Mouse (Mus musculus): ENCODE data around the gene Bnip2. TPM values are rescaled to one million over a fixed set of nuclear protein-coding genes. Genes with fewer than 3 reads are reported as not detected.

Gene Bnip2
- total RNA-seq (2015; ENCODE audit: low replicate concordance): 28.0 and 34.2 TPM in 2 replicates
- total RNA-seq (2017; ENCODE audit: low replicate concordance): 35.2 and 43.2 TPM in 2 replicates

DNA sequence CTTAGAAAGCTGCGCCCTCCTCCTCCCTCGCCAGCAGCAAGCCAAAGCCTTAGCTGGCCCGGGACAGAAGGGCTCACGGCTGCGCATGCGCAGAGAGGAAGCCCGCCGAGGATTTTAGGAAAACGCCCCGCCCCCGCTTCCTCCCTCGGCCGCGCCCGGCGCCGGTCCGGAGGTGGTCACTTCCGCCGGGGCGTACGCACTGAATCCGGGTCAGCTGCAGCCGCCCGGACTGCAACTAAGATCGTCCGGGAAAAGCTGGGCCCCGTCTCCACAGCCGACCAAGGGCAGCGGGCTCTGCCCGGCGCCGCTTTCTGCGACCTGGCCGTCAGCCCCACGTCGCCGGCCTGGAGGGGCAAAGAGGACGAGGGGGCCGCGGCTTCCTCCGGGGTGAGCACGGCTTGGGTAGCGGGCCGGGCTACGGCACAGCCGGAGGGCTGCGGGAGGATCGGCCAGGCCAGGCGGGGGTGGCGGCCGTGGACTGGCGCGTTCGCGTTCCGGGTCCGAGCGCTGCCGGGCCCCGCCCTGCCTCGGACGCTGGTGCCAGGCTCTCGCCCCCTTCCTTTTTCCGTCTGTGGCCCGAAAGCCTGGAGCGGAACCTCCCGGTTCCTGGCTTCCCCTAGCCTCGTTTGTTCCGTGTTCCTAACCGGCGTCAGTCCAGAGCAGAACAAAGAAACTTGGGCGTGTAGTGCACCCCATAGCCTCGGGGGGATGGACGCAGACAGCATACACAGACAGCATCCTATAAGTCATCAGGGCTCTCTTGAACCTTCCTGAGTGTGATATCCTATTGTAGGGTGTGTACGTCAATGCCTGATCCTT, at the start of gene Bnip2:
Gene Bnip2, plus strand, starts transcription at position 164 of the 819 bp plus-strand sequence.
- ATAC-seq (replicated peaks; ENCODE audit: low FRiP score, poor library complexity, severe bottlenecking): peak; percentile 96

GRCm38 (mm10) chr9:69940839-69941490, 48.3 kb upstream of the Bnip2 start:
- no peak for ATAC-seq (replicated peaks; ENCODE audit: low FRiP score, poor library complexity, severe bottlenecking)

GRCm38 (mm10) chr9:69941556-69941955, 47.7 kb upstream of the Bnip2 start:
- ATAC-seq (replicated peaks; ENCODE audit: low FRiP score, poor library complexity, severe bottlenecking): no peak

DNA sequence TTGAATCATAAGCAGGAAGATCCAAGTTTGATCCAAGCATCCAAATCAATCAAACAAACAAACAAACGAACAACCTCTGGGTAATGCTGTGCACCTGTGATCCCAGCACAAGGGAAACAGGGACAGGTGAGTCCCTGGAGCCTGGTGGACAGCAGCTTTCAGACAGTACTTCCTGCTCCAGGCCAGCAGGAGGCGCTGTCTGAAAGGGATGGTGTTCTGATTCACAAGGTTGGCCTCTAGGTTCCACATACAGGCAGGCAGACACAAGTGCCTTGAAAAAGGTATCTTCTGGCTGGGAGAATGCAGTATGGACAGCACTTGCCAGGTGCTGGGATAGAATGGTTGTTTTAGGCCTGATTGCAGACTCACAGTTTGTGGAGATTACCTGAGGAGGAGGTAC, 40.3 kb upstream of the Bnip2 start:
- no peak for ATAC-seq (replicated peaks; ENCODE audit: low FRiP score, poor library complexity, severe bottlenecking)

DNA sequence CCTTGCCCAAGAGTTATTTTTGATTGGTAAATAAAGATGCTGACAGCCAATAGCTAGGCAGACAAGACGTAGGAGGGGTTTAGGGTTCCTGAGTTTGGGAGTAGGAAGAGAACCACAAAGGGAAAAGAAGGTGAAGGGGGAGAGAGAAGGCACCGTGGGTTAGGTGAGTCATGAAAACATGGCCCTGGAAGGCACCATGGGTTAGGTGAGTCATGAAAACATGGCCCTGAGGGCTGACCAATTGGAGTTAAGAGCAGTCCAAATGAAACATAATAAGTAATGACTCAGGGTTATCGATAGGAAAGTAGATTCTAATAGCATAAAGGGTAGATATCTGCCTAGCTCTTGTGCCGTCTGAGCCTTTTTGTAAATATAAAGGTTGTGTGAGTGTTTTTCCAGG, 39.6 kb upstream of the Bnip2 start:
- no peak for ATAC-seq (replicated peaks; ENCODE audit: low FRiP score, poor library complexity, severe bottlenecking)

DNA sequence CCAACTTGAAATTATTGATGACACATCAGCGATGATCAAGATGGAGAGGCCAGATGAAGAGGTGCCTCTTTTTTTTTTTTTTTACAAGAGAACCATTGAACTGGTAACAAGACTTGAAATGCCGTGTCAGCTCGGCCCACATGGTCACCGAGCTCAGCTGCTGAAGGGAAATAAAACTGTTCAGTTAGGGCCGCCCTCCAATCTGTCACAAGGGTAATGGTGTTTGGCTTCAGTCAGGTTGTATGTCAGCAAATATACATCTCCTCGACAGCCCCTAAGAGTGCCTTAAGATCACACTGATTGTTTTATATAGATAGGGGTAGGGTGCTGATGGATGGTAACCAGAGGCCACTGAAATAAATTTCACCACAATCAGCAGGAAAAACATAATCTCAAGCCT, 28.3 kb upstream of the Bnip2 start:
- no peak for ATAC-seq (replicated peaks; ENCODE audit: low FRiP score, poor library complexity, severe bottlenecking)

- ATAC-seq (replicated peaks; ENCODE audit: low FRiP score, poor library complexity, severe bottlenecking): no peak
Measured at GRCm38 (mm10) chr9:69964370-69964769, 24.9 kb upstream of the Bnip2 start.

GRCm38 (mm10) chr9:69985526-69985925, 3.7 kb upstream of the Bnip2 start:
- ATAC-seq (replicated peaks; ENCODE audit: low FRiP score, poor library complexity, severe bottlenecking): no peak

- no peak for ATAC-seq (replicated peaks; ENCODE audit: low FRiP score, poor library complexity, severe bottlenecking)
Measured at GRCm38 (mm10) chr9:69986063-69986462, 3.2 kb upstream of the Bnip2 start.

DNA sequence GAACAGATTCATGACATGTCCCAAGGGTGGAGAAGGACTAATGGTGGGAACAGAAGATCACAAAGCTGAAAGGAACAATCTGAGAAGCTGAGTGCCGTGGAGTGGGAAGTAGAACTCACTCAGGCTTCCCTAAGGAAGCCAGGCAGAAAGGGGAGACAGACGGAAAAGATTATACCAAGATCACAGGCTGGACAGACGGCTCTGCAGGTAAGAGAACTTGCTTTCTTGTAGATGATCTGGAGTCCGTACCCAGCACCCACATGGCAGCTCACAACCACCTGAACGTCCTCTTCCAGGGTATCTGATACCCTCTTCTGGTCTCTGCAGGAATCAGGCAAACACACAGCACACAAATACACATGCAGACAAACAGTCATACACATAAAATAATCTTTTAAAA, 2.7 kb upstream of the Bnip2 start:
- ATAC-seq (replicated peaks; ENCODE audit: low FRiP score, poor library complexity, severe bottlenecking): no peak

DNA sequence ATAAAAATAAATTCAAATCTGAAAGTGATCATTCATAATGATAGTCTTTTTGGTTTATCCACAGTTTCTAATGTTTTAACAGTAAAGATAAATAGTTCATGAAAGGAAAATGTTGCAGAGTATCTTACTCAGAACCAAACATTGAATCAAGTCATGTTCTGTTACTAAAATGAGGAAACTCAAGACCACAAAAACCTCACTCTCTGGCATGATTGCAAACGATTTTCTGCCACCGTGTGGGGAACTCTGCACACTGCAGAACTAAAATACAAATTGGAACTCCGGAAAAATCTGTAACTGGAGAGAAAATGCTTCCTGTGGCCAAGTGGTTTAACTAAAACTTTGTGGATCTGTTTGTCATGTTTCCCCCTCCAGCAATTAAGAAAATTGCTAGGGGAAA, 1.7 kb upstream of the Bnip2 start:
- no peak for ATAC-seq (replicated peaks; ENCODE audit: low FRiP score, poor library complexity, severe bottlenecking)

- peak; percentile 31; the same call in 1 of the 2 replicates for ATAC-seq (replicated peaks; ENCODE audit: low FRiP score, poor library complexity, severe bottlenecking)
Measured at GRCm38 (mm10) chr9:69988706-69989302, 462 bp upstream of the Bnip2 start.

DNA sequence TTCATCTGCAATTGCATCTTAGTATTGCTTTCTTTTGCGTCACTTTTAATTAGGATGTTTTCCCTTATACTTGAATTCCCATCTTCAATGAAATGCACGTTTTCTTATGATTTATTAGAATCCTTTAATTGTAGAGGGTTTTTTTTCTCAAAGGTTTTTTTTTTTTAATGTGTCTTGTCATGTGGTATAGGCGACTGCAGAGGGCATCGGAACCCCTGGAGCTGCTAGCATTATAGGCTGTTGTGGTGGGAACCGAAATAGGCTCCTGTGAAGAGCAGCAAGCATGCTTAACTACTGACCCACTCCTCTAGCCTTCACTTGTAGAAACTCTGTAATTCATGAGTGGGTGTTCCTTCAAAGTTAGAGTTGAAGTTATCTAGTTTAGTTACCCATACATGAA, 1.1 kb downstream of the Bnip2 start:
- no peak for ATAC-seq (replicated peaks; ENCODE audit: low FRiP score, poor library complexity, severe bottlenecking)

DNA sequence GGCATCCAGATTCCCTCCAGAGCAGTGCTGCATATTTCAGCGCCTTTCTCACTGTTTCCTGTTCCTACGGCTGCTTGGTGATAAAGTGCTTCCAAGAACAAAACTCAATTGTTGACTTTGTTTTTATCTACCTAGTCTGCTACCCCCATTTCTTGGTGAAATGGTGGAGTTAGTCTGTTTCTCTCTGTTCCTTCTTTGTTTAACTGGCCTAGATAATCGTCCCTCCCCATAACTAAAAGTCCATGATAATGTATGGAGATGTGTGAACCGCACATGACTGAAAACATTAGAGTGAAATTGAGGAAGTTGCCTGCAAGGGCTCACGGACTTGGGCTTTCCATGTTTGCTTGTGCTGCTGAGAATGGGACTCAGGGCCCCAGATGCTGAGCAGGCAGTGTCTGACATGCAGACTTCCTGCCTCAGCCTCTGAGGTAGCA, 3.6 kb downstream of the Bnip2 start:
- ATAC-seq (replicated peaks; ENCODE audit: low FRiP score, poor library complexity, severe bottlenecking): no peak

- no peak for ATAC-seq (replicated peaks; ENCODE audit: low FRiP score, poor library complexity, severe bottlenecking)
Measured at GRCm38 (mm10) chr9:69993479-69993878, 4.2 kb downstream of the Bnip2 start.

DNA sequence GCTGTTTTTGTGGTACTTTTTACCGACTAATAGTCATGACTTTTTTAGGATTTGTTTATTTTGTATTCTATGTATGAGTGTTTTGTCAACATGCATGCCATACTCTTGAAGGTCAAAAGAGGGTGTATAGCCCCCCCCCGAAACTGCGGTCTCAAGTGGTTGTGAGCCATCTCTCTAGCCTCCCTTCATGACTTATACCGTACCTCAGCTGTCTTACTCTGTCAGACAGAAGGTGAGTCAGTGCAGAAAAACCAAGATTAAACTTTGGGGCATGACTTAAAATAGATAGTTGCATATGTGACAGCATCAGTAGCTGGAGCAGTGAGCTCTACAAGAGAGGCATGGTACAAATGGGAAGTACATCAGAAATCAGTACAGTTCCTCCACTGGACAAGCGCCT, 5.3 kb downstream of the Bnip2 start:
- no peak for ATAC-seq (replicated peaks; ENCODE audit: low FRiP score, poor library complexity, severe bottlenecking)

DNA sequence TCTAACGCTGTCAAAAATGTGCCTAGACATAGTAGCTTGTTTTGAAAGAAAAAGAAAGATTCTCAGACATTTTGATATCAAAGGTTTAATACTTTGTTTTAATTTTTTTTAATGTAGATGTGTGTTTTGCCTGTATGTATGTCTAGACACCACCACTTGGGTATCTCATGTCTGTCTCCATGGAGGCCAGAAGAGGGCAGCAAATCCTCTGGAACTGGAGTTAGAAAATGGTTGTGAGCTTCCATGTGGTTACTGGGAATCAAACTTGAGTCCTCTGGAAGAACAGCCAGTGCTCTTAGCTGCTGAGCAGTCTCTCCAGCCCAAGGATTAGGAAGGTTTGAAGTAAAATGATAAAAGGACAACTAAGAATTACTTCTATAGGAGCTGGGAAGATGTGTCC, 10.1 kb downstream of the Bnip2 start:
- ATAC-seq (replicated peaks; ENCODE audit: low FRiP score, poor library complexity, severe bottlenecking): no peak

- ATAC-seq (replicated peaks; ENCODE audit: low FRiP score, poor library complexity, severe bottlenecking): no peak
Measured at GRCm38 (mm10) chr9:70003516-70003915, 14.2 kb downstream of the Bnip2 start.

DNA sequence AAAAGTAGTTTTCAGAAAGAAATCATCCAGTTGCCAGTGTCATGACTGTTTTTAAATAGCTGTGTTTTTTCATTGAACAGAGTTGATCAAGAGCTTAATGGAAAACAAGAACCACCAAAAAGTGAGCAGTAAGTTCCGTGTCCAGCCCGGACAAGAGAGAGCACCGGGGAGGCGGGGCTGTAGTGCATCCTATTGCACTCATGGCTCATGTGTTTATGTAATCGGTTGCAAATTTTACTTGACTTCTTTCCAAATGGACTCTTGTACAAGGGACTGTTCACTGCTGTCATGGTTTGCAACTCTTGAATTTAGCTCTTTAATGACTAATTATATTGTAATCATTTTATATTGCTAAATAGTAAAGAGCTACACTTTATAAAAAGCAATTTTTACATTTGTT, 17.7 kb downstream of the Bnip2 start:
- no peak for ATAC-seq (replicated peaks; ENCODE audit: low FRiP score, poor library complexity, severe bottlenecking)

GRCm38 (mm10) chr9:70007506-70008248, 18.4 kb downstream of the Bnip2 start:
- no peak for ATAC-seq (replicated peaks; ENCODE audit: low FRiP score, poor library complexity, severe bottlenecking)

All from erythroblast, adult 5-6 weeks (primary cell).